Mouse (Mus musculus): ENCODE measurements around the gene Gm10377.
"Not testable (repeated sequence)": the region's sequence is repeated elsewhere in the genome, so short reads cannot be mapped to it uniquely, and the experiment has no call there.

Gm10377 gene

GRCm38 (mm10) chr14:42797887-42798286, at the start of gene Gm10377:
Gene Gm10377, minus strand, starts transcription at chr14:42797987.
- not testable (repeated sequence) for DNase-seq (ENCODE audit: low read depth, low spot score)

DNA sequence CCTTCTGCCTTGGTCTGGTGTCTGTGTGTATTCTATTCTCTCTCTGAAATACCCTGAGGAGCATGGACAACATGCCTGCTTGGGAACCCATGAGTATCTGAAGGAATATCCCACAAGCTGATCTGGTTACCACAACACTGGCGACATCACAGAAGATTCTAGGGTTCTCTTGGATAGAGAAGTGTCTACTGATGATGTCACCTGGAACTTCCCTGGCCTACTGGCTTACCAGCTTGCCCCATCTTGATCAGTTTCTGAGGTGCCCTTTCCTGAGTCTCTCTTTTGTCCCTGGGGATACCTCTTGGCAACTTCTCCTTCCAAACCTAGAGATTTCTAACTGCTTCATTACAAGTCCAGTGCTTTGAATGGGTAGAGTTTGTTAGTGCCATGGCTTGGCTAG, 29.1 kb downstream of the Gm10377 start, which contains the start of gene Gm3015:
TSS of gene Gm3015 (minus strand) at position 101 of the 400 bp plus-strand sequence.
- not testable (repeated sequence) for DNase-seq (ENCODE audit: low read depth, low spot score)

Measured in CD4-positive helper T cell, adult 2 months (primary cell).